Mouse (Mus musculus) myocyte (in vitro differentiated cells): Measurements from ENCODE around the gene Srek1ip1.

Experiments
- CEBPB ChIP-seq: IDR thresholded peaks from 2 replicates; pipeline ENCODE4 v1.6.1; 2011; ENCODE audit warnings: mild to moderate bottlenecking, moderate library complexity; ENCODE audit not compliant: poor library complexity, insufficient read depth, severe bottlenecking
- E2F4 ChIP-seq: IDR thresholded peaks from one replicate; pipeline ENCODE4 v1.6.1; 2011; ENCODE audit warnings: mild to moderate bottlenecking, control low read depth, moderate library complexity; ENCODE audit not compliant: insufficient read depth
- MAX ChIP-seq: IDR thresholded peaks from one replicate; pipeline ENCODE4 v1.6.1; 2011; ENCODE audit warnings: low read depth, mild to moderate bottlenecking, control low read depth
- MYOD1 ChIP-seq, 3 experiments: IDR thresholded peaks; one replicate each; pipeline ENCODE4 v1.6.1; 2011; ENCODE audit warnings: control low read depth in 2 of 3, low read depth in 2 of 3, mild to moderate bottlenecking in 2 of 3, moderate library complexity in 1 of 3; ENCODE audit not compliant: insufficient read length in 2 of 3, control insufficient read depth in 1 of 3
- MYOG ChIP-seq, 3 experiments: IDR thresholded peaks; one replicate each; pipeline ENCODE4 v1.6.1; 2011; ENCODE audit warnings: control low read depth in 2 of 3, low read depth in 2 of 3, mild to moderate bottlenecking in 2 of 3; ENCODE audit not compliant: insufficient read length in 2 of 3, control insufficient read depth in 1 of 3, insufficient read depth in 1 of 3
- POLR2A ChIP-seq: IDR thresholded peaks from one replicate; pipeline ENCODE4 v1.6.1; 2011; ENCODE audit warnings: low read depth, mild to moderate bottlenecking, control low read depth, moderate library complexity; ENCODE audit not compliant: insufficient read length
- POLR2AphosphoS2 ChIP-seq: IDR thresholded peaks from one replicate; pipeline ENCODE4 v1.6.1; 2011; ENCODE audit warnings: low read depth, control low read depth; ENCODE audit not compliant: insufficient read length
- SRF ChIP-seq: IDR thresholded peaks from one replicate; pipeline ENCODE4 v1.6.1; 2011; ENCODE audit warnings: low read depth; ENCODE audit not compliant: control insufficient read depth, insufficient read length
- TCF12 ChIP-seq: IDR thresholded peaks from one replicate; pipeline ENCODE4 v1.6.1; 2011; ENCODE audit warnings: mild to moderate bottlenecking, control low read depth; ENCODE audit not compliant: poor library complexity, insufficient read depth, severe bottlenecking
- TCF3 ChIP-seq: IDR thresholded peaks from one replicate; pipeline ENCODE4 v1.6.1; 2011; ENCODE audit warnings: low read depth, control low read depth; ENCODE audit not compliant: insufficient read length
- USF1 ChIP-seq: IDR thresholded peaks from one replicate; pipeline ENCODE4 v1.6.1; 2011; ENCODE audit warnings: low read depth, mild to moderate bottlenecking, control low read depth, moderate library complexity

DNA sequence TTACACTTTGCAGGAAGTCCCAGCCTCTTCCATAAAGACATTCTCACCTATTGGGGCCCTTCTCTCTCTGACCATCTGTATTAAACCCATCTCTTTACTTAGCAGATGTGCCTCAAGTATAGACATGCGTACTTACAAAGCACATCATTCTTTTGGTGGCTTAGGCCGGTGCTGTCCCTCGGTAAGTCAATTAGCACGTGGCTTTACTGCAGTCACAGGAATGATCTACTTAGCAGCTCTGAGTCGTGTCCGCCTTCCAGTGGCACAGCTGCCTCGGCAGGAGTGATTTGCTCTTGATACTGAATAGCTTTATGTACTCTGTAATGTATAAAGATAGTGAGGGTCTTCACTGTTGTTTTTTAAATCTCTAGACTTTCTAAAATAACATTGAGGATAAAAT lies 45.3 kb downstream of the Srek1ip1 start:
- TF ChIP-seq SRF: no peak
- TF ChIP-seq E2F4: no peak
- TF ChIP-seq POLR2A: no peak
- TF ChIP-seq MAX: no peak
- TF ChIP-seq MYOG (IDR thresholded peaks at IDR 0.05; ENCODE audit: control insufficient read depth in 1 of 3, insufficient read depth in 1 of 3, insufficient read length in 2 of 3, low read depth in 2 of 3): no peak
- no peak for TF ChIP-seq USF1
- no peak for TF ChIP-seq CEBPB
- no peak for TF ChIP-seq MYOD1 (IDR thresholded peaks at IDR 0.05; ENCODE audit: control insufficient read depth in 1 of 3, insufficient read length in 2 of 3, low read depth in 2 of 3)
- no peak for TF ChIP-seq POLR2AphosphoS2
- TF ChIP-seq TCF12: no peak
- no peak for TF ChIP-seq TCF3
